ENCODE assay signal across 25 mouse cellular contexts in the genomic region with DNA sequence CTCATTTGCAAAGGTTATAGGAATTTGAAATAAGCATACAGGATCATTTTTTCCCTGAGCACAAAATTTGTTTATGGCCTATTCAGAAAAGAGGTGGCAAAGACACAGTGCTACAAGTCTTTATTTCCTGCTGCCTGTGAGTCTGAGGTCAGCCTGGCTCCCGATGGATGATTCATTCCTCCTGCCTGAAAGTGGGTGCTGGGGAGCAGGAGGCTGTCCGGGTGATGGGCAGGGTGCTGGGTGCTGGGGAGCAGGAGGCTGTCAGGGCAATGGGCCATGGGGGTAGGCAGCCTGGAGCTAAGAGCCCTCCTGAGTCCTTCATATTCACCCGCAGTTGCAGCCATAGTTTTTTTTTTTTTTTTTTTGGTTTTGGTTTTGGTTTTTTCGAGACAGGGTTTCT.
DNase-seq lines count a peak whose midpoint lies in the region; ATAC-seq lines count a peak whose summit lies in the region.
"Had no signal": no experiment of that assay in that cellular context is flagged by ENCODE, and none has a peak within 500 bp of the region (broad histone marks: within the 10 kb centered on the region; RNA-seq: fewer than 3 reads in every experiment).

No protein-coding gene starts in this region.

- WGBS in heart, embryonic 10.5 days = 73% methylated on average over 4 of the region's 4 CpGs
- WGBS in hindbrain, embryonic 10.5 days = 81% methylated on average over 4 of the region's 4 CpGs
- 87% methylated on average over 3 of the region's 4 CpGs for WGBS in midbrain, embryonic 14.5 days

- H3K4me1 ChIP-seq in heart, embryonic 10.5 days = no peaks in the 10 kb centered on the region
- H3K4me1 ChIP-seq in megakaryocyte, embryonic 14.5 days = no peaks in the 10 kb centered on the region
- no peaks in the 10 kb centered on the region for H3K4me1 ChIP-seq in hindbrain, embryonic 10.5 days (replicated peaks)
- no peaks in the 10 kb centered on the region for H3K4me1 ChIP-seq in midbrain, embryonic 14.5 days (ENCODE audit: control insufficient read depth, insufficient read depth, low read length)
- H3K4me1 ChIP-seq: embryonic facial prominence, embryonic 12.5 days; embryonic facial prominence, embryonic 15.5 days; heart, embryonic 13.5 days; hindbrain, embryonic 12.5 days; hindbrain, embryonic 15.5 days had no signal

- H3K9me3 ChIP-seq in heart, embryonic 10.5 days = no peaks in the 10 kb centered on the region
- H3K9me3 ChIP-seq in megakaryocyte, embryonic 14.5 days = no peaks in the 10 kb centered on the region
- no peaks in the 10 kb centered on the region for H3K9me3 ChIP-seq in hindbrain, embryonic 10.5 days
- H3K9me3 ChIP-seq in midbrain, embryonic 14.5 days (ENCODE audit: control insufficient read depth, low read length) = no peaks in the 10 kb centered on the region
- H3K9me3 ChIP-seq: embryonic facial prominence, embryonic 12.5 days; embryonic facial prominence, embryonic 15.5 days; G1E; heart, embryonic 13.5 days; hindbrain, embryonic 12.5 days; hindbrain, embryonic 15.5 days had no signal

- DNase-seq in heart, embryonic 10.5 days (ENCODE audit: low spot score) = peak; percentile 53
- no peak for DNase-seq in heart, adult 18-20 months
- DNase-seq in NIH3T3 (ENCODE audit: low read depth) = peak; percentile 17
- no peak for DNase-seq in hindbrain, embryonic 10.5 days (ENCODE audit: low spot score)
- no peak for DNase-seq in midbrain, embryonic 14.5 days
- DNase-seq: adrenal gland, adult 8-10 months; adrenal gland, postnatal 25 days; cerebellum, adult 18-20 months; cerebellum, adult 9-10 months; cerebellum, postnatal 14 days; forebrain, postnatal 0 days; gastrocnemius, adult 2 months; gastrocnemius, postnatal 14 days; heart, adult 11 months; heart, postnatal 14 days; heart, postnatal 4 days had no signal

- no peak overlapping the region for H3K27ac ChIP-seq in heart, embryonic 10.5 days
- H3K27ac ChIP-seq in hindbrain, embryonic 10.5 days = no peak overlapping the region
- H3K27ac ChIP-seq in midbrain, embryonic 14.5 days (replicated peaks; ENCODE audit: low read depth, low read length) = no peak overlapping the region
- H3K27ac ChIP-seq: embryonic facial prominence, embryonic 12.5 days; embryonic facial prominence, embryonic 15.5 days; gastrocnemius, adult 2 months; heart, embryonic 13.5 days; hindbrain, embryonic 12.5 days; hindbrain, embryonic 15.5 days had no signal

- no peaks in the 10 kb centered on the region for H3K36me3 ChIP-seq in heart, embryonic 10.5 days
- H3K36me3 ChIP-seq in megakaryocyte, embryonic 14.5 days (replicated peaks; ENCODE audit: low read length) = no peaks in the 10 kb centered on the region
- H3K36me3 ChIP-seq in hindbrain, embryonic 10.5 days = no peaks in the 10 kb centered on the region
- no peaks in the 10 kb centered on the region for H3K36me3 ChIP-seq in midbrain, embryonic 14.5 days (ENCODE audit: control insufficient read depth, insufficient read depth, low read length)
- H3K36me3 ChIP-seq: embryonic facial prominence, embryonic 12.5 days; embryonic facial prominence, embryonic 15.5 days; G1E; heart, embryonic 13.5 days; hindbrain, embryonic 12.5 days; hindbrain, embryonic 15.5 days had no signal

- no peak overlapping the region for H3K4me3 ChIP-seq in heart, embryonic 10.5 days
- peak overlapping the region; percentile 73 for H3K4me3 ChIP-seq in megakaryocyte, embryonic 14.5 days (replicated peaks)
- H3K4me3 ChIP-seq in hindbrain, embryonic 10.5 days = no peak overlapping the region
- H3K4me3 ChIP-seq in midbrain, embryonic 14.5 days (replicated peaks; ENCODE audit: low read depth, low read length) = no peak overlapping the region
- H3K4me3 ChIP-seq: embryonic facial prominence, embryonic 12.5 days; embryonic facial prominence, embryonic 15.5 days; gastrocnemius, adult 2 months; heart, embryonic 13.5 days; hindbrain, embryonic 12.5 days; hindbrain, embryonic 15.5 days had no signal

- no peak overlapping the region for H3K9ac ChIP-seq in midbrain, embryonic 14.5 days (replicated peaks; ENCODE audit: low read length)
- H3K9ac ChIP-seq: embryonic facial prominence, embryonic 12.5 days; embryonic facial prominence, embryonic 15.5 days; forebrain, postnatal 0 days; heart, embryonic 13.5 days; hindbrain, embryonic 12.5 days; hindbrain, embryonic 15.5 days had no signal

- no peak overlapping the region for H3K4me2 ChIP-seq in midbrain, embryonic 14.5 days (ENCODE audit: low read length)
- H3K4me2 ChIP-seq: embryonic facial prominence, embryonic 12.5 days; embryonic facial prominence, embryonic 15.5 days; heart, embryonic 13.5 days; hindbrain, embryonic 12.5 days; hindbrain, embryonic 15.5 days had no signal

- no peaks in the 10 kb centered on the region for H3K27me3 ChIP-seq in heart, embryonic 10.5 days (ENCODE audit: insufficient read depth, poor library complexity, severe bottlenecking)
- H3K27me3 ChIP-seq in megakaryocyte, embryonic 14.5 days (replicated peaks) = peaks cover 8% of the 10 kb centered on the region
- peaks cover 14% of the 10 kb centered on the region for H3K27me3 ChIP-seq in hindbrain, embryonic 10.5 days (ENCODE audit: insufficient read depth, poor library complexity, severe bottlenecking)
- H3K27me3 ChIP-seq in midbrain, embryonic 14.5 days (ENCODE audit: control insufficient read depth, insufficient read depth, low read length) = peaks cover 11% of the 10 kb centered on the region; the same call in 1 of the 2 replicates
- H3K27me3 ChIP-seq: embryonic facial prominence, embryonic 12.5 days; embryonic facial prominence, embryonic 15.5 days; heart, embryonic 13.5 days had no signal

- no peak for ATAC-seq in megakaryocyte, adult 5-6 weeks (ENCODE audit: poor library complexity, severe bottlenecking)
- no peak for ATAC-seq in midbrain, embryonic 14.5 days (ENCODE audit: low FRiP score, low TSS enrichment)
- ATAC-seq: forebrain, embryonic 14.5 days; forebrain, postnatal 0 days had no signal

Comparison
In these comparisons a context has a peak if more than half of its experiments do, and no peak if none do; other contexts are left out.
1. DNase-seq: peak in heart, embryonic 10.5 days (single experiment) and NIH3T3 (single experiment); none in heart, adult 18-20 months (0 of 2), hindbrain, embryonic 10.5 days (single experiment) and midbrain, embryonic 14.5 days (single experiment).